Mouse (Mus musculus) cerebellum, adult 11 months (tissue): Measurements from ENCODE around the gene Mrm3.

ENCODE experiments used
- DNase-seq: peaks from one replicate; pipeline ENCODE4 v3.0.0; 2022

Mrm3 gene

GRCm38 (mm10) chr11:76291960-76292359 lies 48.4 kb downstream of the Mrm3 start:
- no peak for DNase-seq

DNA sequence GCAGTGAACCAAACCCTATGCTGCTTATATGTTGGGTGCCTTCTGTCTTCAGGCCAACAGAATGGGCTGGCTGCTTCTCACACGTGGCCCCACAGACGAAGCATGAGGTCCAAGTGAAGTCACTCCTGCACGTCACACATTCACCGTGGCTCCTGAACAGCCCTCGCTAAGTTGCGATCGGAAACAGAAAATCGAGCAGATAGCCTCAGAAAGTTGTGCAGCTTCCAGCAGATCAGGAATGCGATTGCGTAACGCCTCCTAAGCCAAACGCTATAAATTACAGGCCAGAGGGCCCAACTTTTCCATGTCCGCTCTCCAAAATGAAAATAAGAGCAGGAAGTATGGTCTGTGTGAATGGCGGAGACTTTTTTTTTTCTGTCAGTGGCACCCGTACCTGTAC lies 48.9 kb downstream of the Mrm3 start:
- no peak for DNase-seq

DNA sequence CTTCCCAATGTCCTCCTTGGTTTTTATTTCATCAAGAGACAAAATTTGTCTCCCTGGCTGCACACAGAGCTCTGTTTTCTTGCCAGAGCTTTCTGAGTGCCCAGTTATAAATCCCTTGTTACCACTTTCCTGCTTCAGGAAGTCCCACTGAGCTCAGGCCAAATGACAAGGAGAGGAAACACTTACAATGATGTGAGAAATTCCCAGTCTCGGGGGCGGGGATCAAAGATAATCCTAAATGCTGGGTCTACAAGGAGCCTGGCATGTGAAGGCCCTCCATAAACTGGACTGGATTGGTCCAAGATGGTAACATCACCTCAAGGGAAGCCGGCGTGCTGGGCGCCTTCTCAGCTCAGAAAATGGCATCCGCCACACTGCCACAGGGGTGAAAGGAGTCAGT lies 49.3 kb downstream of the Mrm3 start:
- DNase-seq: no peak

GRCm38 (mm10) chr11:76294078-76294477 lies 50.6 kb downstream of the Mrm3 start:
- no peak for DNase-seq

DNA sequence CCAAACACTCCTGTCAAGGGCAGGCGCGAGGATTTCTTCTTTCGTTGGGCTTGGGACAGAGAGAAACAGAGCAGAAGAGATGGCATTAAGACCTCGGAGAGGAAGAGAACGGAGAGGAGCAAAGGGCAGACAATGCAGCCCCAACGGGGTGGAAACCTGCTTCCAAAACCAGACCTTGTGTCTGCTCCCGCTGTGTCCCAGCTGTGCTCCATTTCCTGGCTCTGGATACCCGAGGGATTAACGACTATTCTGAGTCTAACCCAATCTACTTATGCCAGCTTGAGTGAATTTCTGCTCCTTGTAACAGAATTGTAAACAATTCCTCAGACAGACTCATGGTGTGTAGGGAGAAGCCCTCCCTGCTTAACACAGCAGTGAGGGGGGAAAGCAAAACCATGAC lies 51.3 kb downstream of the Mrm3 start:
- no peak for DNase-seq

DNA sequence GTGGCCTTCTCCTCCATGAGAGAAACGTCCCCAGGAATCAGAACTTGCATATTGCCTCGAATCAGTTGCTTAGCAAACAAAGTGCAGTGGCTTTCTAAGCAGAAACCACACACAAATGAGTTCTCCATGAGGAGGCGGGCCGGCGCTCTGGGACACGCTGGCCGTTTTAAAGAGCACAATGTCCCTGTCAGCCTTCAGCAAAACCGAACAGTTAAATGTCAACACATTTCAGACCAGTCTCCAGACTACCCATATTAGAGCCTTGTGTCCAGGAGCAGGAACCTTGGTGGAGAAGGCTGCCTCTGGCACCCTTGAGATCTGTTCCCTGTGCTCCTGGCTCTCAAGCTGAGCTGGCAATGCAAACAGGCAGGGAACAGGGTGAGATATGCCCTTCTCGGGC lies 53.7 kb downstream of the Mrm3 start:
- DNase-seq: no peak

DNA sequence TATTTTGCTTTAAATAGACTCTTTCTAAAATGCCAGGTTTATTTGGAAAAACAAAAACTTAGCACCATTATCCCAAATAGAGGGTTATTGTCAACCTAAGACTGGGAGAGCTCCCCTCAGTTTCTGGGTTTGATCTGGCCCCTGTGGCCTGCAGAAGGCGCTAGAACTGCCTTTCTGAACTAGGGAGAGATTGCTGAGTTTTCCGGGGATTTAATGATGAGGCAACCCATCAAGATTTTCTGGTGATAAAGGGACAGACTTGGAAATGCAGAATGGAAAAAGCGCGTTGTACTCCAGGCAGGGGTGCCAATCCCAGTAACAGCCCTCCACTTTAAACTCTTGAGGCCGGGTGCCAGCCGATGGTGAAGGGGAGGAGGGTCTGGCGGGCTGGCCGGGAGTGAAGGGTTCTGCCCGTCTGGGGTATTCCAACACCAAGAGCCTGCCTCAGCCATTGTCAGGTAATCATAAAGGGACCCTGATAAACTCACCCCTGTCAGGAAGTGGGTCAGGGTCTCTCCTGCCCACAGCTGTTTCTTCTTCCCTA lies 55.0 kb downstream of the Mrm3 start:
- no peak for DNase-seq
